Mouse (Mus musculus) heart, adult 2 months (tissue): ENCODE measurements at regions not wholly inside any gene's neighbourhood (a gene's known extent, or its start where the extent isn't known, plus 50 kb on each side); places are given as distances from the start of the nearest gene placed in this dataset.

Source experiments
- DNase-seq, 2 experiments: peaks; one replicate each; pipeline ENCODE4 v3.0.0; 2021
- H3K27ac ChIP-seq: fragments of 200-600 bp; 2 replicates; pipeline ENCODE4 v1.8.1; 2022
- H3K27me3 ChIP-seq: fragments of 200-500 bp; 2 replicates; pipeline ENCODE4 v1.6.1; 2012; ENCODE audit warnings: mild to moderate bottlenecking, low read length, inconsistent platforms, mixed read lengths; ENCODE audit not compliant: control insufficient read depth, insufficient read depth
- H3K36me3 ChIP-seq: fragments of 200-500 bp; 2 replicates; pipeline ENCODE4 v1.6.1; 2012; ENCODE audit warnings: low read length, inconsistent platforms; ENCODE audit not compliant: control insufficient read depth, insufficient read depth
- H3K4me1 ChIP-seq: fragments of 200-500 bp; 2 replicates; pipeline ENCODE4 v1.6.1; 2011; ENCODE audit warnings: low read length; ENCODE audit not compliant: control insufficient read depth, insufficient read depth
- H3K4me3 ChIP-seq: fragments of 200-600 bp; 2 replicates; pipeline ENCODE4 v1.8.1; 2022
- H3K79me2 ChIP-seq: fragments of 200-500 bp; replicated peaks from 2 replicates; pipeline ENCODE4 v1.6.1; 2012; ENCODE audit warnings: mild to moderate bottlenecking, inconsistent platforms, low read length, moderate library complexity, mixed read lengths; ENCODE audit not compliant: control insufficient read depth, insufficient read depth
- H3K9ac ChIP-seq: fragments of 200-500 bp; 2 replicates; pipeline ENCODE4 v1.6.1; 2012; ENCODE audit warnings: low read depth, mild to moderate bottlenecking, control low read depth, inconsistent platforms, low read length, mixed read lengths
- CTCF ChIP-seq: fragments of 200-600 bp; IDR thresholded peaks from 2 replicates; pipeline ENCODE4 v1.8.1; 2022; ENCODE audit warnings: antibody characterized with exemption, mild to moderate bottlenecking, moderate library complexity
- EP300 ChIP-seq: fragments of 200-500 bp; IDR thresholded peaks from 2 replicates; pipeline ENCODE4 v1.6.1; 2011; ENCODE audit warnings: low read depth, low read length, control low read depth; ENCODE audit not compliant: insufficient read depth
- POLR2A ChIP-seq: fragments of 200-500 bp; IDR thresholded peaks from 2 replicates; pipeline ENCODE4 v1.6.1; 2011; ENCODE audit warnings: mild to moderate bottlenecking, low read depth, low read length, control low read depth; ENCODE audit not compliant: insufficient read depth
- WGBS: fragments of 180-500 bp; shearing (Covaris S2); methylation state at CpG from one replicate; pipeline ENCODE4 v1.1.7; 2018; 5-methylcytosine and 5-hydroxymethylcytosine counted together
- intact Hi-C: fragments of 180-260 bp; cut with DNase I; formaldehyde crosslinking; loops from one replicate; pipeline ENCODE4 v1.15.1; 2025

GRCm38 (mm10) chr4:93873271-93873670, 538.0 kb upstream of the Tusc1 start:
- 78% methylated on average over 3 of the region's 3 CpGs for WGBS
- intact Hi-C loops = no loop called here
- H3K9ac ChIP-seq = no peak overlapping the region
- H3K4me1 ChIP-seq = no peaks in the 10 kb centered on the region
- DNase-seq = no peak
- no peaks in the 10 kb centered on the region for H3K27me3 ChIP-seq
- TF ChIP-seq EP300 = no peak
- no peak overlapping the region for H3K4me3 ChIP-seq
- H3K36me3 ChIP-seq = no peaks in the 10 kb centered on the region
- H3K27ac ChIP-seq = no peak overlapping the region
- no peaks in the 10 kb centered on the region for H3K79me2 ChIP-seq

DNA sequence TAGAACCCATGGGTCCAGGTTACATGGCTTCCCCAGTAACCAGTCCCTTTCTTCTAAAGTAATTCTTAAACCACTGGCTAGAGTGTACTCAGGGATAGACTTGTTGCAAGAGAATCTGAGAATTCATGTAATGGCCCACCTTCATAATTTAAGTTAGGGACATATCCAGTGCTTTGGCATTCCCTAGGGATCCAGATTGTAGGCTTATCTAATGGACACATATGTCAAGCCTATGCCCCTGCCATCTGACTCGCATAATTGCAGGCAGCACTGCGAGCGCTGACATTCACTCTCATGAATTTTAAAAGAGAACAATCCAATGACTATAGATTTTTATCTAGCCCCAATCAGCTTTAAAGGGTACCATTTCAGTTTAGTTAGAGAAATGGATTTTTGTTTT, 518.1 kb upstream of the Tusc1 start:
- Histone ChIP-seq H3K36me3 (no peaks in the 10 kb centered on the region), H3K27me3 (no peaks in the 10 kb centered on the region), H3K27ac (no peak overlapping the region), H3K4me1 (no peaks in the 10 kb centered on the region), H3K79me2 (no peaks in the 10 kb centered on the region), H3K9ac (no peak overlapping the region), H3K4me3 (no peak overlapping the region)
- TF ChIP-seq EP300 = no peak
- no peak for TF ChIP-seq POLR2A
- TF ChIP-seq CTCF = no peak
- intact Hi-C loops = no loop called here
- no peak for DNase-seq
- WGBS = 86% methylated on average over 3 of the region's 3 CpGs

GRCm38 (mm10) chr4:93849178-93849577, 513.9 kb upstream of the Tusc1 start:
- H3K79me2 ChIP-seq = no peaks in the 10 kb centered on the region

GRCm38 (mm10) chr4:93830701-93831100, 495.4 kb upstream of the Tusc1 start:
- DNase-seq = no peak
- intact Hi-C loops = no loop called here
- no peaks in the 10 kb centered on the region for H3K36me3 ChIP-seq
- H3K4me3 ChIP-seq = no peak overlapping the region
- no peaks in the 10 kb centered on the region for H3K27me3 ChIP-seq
- no peaks in the 10 kb centered on the region for H3K79me2 ChIP-seq
- no peak overlapping the region for H3K27ac ChIP-seq
- H3K4me1 ChIP-seq = no peaks in the 10 kb centered on the region
- no peak for TF ChIP-seq POLR2A
- TF ChIP-seq CTCF = no peak
- TF ChIP-seq EP300 = no peak
- no peak overlapping the region for H3K9ac ChIP-seq

More at GRCm38 (mm10) chr4:93849178-93849577, 513.9 kb upstream of the Tusc1 start:
- no peak overlapping the region for H3K27ac ChIP-seq
- H3K27me3 ChIP-seq = no peaks in the 10 kb centered on the region
- no peak for DNase-seq
- H3K36me3 ChIP-seq = no peaks in the 10 kb centered on the region
- intact Hi-C loops = no loop called here
- no peak overlapping the region for H3K4me3 ChIP-seq
- TF ChIP-seq EP300 (no peak), CTCF (no peak), POLR2A (no peak)
- H3K4me1 ChIP-seq = no peaks in the 10 kb centered on the region
- H3K9ac ChIP-seq = no peak overlapping the region
- WGBS = 55% methylated on average over 3 of the region's 3 CpGs

- WGBS = 76% methylated on average over 1 of the region's 1 CpGs
- intact Hi-C loops = no loop called here
- Histone ChIP-seq H3K4me1 (no peaks in the 10 kb centered on the region), H3K27me3 (no peaks in the 10 kb centered on the region), H3K36me3 (no peaks in the 10 kb centered on the region), H3K27ac (no peak overlapping the region), H3K9ac (no peak overlapping the region), H3K79me2 (no peaks in the 10 kb centered on the region), H3K4me3 (no peak overlapping the region)
- no peak for DNase-seq
- TF ChIP-seq EP300 (no peak), POLR2A (no peak), CTCF (no peak)
These were observed 457.8 kb upstream of the Tusc1 start for GRCm38 (mm10) chr4:93793104-93793503.

DNA sequence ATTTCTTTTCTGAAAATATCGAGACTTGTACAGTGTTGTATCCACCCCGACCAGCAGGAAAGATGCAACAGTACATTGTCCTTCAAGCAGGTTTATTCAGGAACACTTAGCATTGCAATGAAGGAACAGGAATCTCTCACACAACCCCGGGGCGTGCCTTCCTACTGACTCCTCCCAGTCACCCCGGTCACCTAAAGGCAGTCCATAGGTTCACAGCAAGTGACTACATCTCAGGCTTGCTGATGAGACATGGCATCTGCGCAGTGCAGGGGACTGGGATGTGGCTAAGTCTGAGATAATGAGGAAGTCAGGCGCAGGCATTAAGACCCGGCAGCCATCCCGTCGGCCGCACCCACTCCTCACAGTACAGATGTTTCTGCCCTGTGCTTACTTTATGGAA, 454.8 kb upstream of the Tusc1 start:
- intact Hi-C loops = no loop called here
- Histone ChIP-seq H3K36me3 (no peaks in the 10 kb centered on the region), H3K9ac (no peak overlapping the region), H3K4me1 (no peaks in the 10 kb centered on the region), H3K4me3 (no peak overlapping the region), H3K27ac (no peak overlapping the region), H3K79me2 (no peaks in the 10 kb centered on the region), H3K27me3 (no peaks in the 10 kb centered on the region)
- WGBS = 71% methylated on average over 11 of the region's 11 CpGs
- TF ChIP-seq EP300 (no peak), CTCF (no peak), POLR2A (no peak)
- no peak for DNase-seq

- Histone ChIP-seq H3K27ac (no peak overlapping the region), H3K79me2 (no peaks in the 10 kb centered on the region), H3K4me3 (no peak overlapping the region), H3K27me3 (no peaks in the 10 kb centered on the region), H3K36me3 (no peaks in the 10 kb centered on the region), H3K9ac (no peak overlapping the region), H3K4me1 (no peaks in the 10 kb centered on the region)
- no peak for DNase-seq
- TF ChIP-seq EP300 = no peak
- TF ChIP-seq POLR2A = no peak
- no peak for TF ChIP-seq CTCF
- 92% methylated on average over 2 of the region's 2 CpGs for WGBS
- intact Hi-C loops = no loop called here
These were observed 419.2 kb upstream of the Tusc1 start for GRCm38 (mm10) chr4:93754497-93754896.
